Mouse (Mus musculus): Measurements from ENCODE around the gene Cyb561d2.

- TF ChIP-seq POLR2A (IDR thresholded peaks at IDR 0.05; ENCODE audit: insufficient read length, low read depth) (no peak), MAX (IDR thresholded peaks at IDR 0.05; ENCODE audit: low read depth) (no peak), TCF12 (IDR thresholded peaks at IDR 0.05; ENCODE audit: insufficient read depth, poor library complexity, severe bottlenecking) (no peak), MYOD1 (IDR thresholded peaks at IDR 0.05; ENCODE audit: control insufficient read depth in 1 of 3, insufficient read length in 2 of 3, low read depth in 2 of 3) (no peak), E2F4 (IDR thresholded peaks at IDR 0.05; ENCODE audit: insufficient read depth) (no peak), POLR2AphosphoS2 (IDR thresholded peaks at IDR 0.05; ENCODE audit: insufficient read length, low read depth) (no peak), USF1 (IDR thresholded peaks at IDR 0.05; ENCODE audit: low read depth) (no peak), CEBPB (IDR thresholded peaks at IDR 0.05; ENCODE audit: insufficient read depth, poor library complexity, severe bottlenecking) (no peak), MYOG (IDR thresholded peaks at IDR 0.05; ENCODE audit: control insufficient read depth in 1 of 3, insufficient read depth in 1 of 3, insufficient read length in 2 of 3, low read depth in 2 of 3) (no peak)
Measured at GRCm38 (mm10) chr9:107511436-107511835, 30.6 kb downstream of the Cyb561d2 start.
